Mouse (Mus musculus): ENCODE measurements around the gene Kif21b. TPM values are rescaled to one million over a fixed set of nuclear protein-coding genes. Genes with fewer than 3 reads are reported as not detected.

The Kif21b gene
- polyA plus RNA-seq, 1 experiment from 2014 or later = 2.2 TPM

GRCm38 (mm10) chr1:136104741-136105140 is 26.4 kb upstream of the Kif21b start:
- H3K4me2 ChIP-seq (replicated peaks; ENCODE audit: low read depth, low read length) = no peak overlapping the region
- 31% methylated on average over 4 of the region's 4 CpGs for WGBS
- H3K27ac ChIP-seq (ENCODE audit: low read length) = no peak overlapping the region
- 0 out of 2 replicates have a peak, but pooled peaks cover 7% of the 10 kb centered on the region for H3K4me1 ChIP-seq (ENCODE audit: insufficient read depth, low read length)
- no peak overlapping the region for H3K4me3 ChIP-seq (ENCODE audit: low read length)
- H3K27me3 ChIP-seq (ENCODE audit: insufficient read depth, low read length) = no peaks in the 10 kb centered on the region
- no peak for ATAC-seq (ENCODE audit: low FRiP score, low TSS enrichment)
- no peaks in the 10 kb centered on the region for H3K9me3 ChIP-seq (ENCODE audit: low read length)
- no peaks in the 10 kb centered on the region for H3K36me3 ChIP-seq (ENCODE audit: insufficient read depth, low read length)
- H3K9ac ChIP-seq (replicated peaks; ENCODE audit: low read length) = no peak overlapping the region

GRCm38 (mm10) chr1:136109464-136109863 is 21.7 kb upstream of the Kif21b start:
- 79% methylated on average over 2 of the region's 2 CpGs for WGBS
- Histone ChIP-seq H3K36me3 (ENCODE audit: insufficient read depth, low read length) (no peaks in the 10 kb centered on the region), H3K27me3 (ENCODE audit: insufficient read depth, low read length) (no peaks in the 10 kb centered on the region), H3K4me1 (ENCODE audit: insufficient read depth, low read length) (0 out of 2 replicates have a peak, but pooled peaks cover 7% of the 10 kb centered on the region), H3K27ac (ENCODE audit: low read length) (no peak overlapping the region), H3K9ac (replicated peaks; ENCODE audit: low read length) (no peak overlapping the region), H3K4me3 (ENCODE audit: low read length) (no peak overlapping the region), H3K9me3 (ENCODE audit: low read length) (no peaks in the 10 kb centered on the region), H3K4me2 (replicated peaks; ENCODE audit: low read depth, low read length) (no peak overlapping the region)
- no peak for ATAC-seq (ENCODE audit: low FRiP score, low TSS enrichment)

GRCm38 (mm10) chr1:136116183-136116582 is 15.0 kb upstream of the Kif21b start:
- H3K27ac ChIP-seq (ENCODE audit: low read length) = no peak overlapping the region
- no peak overlapping the region for H3K9ac ChIP-seq (replicated peaks; ENCODE audit: low read length)
- H3K4me1 ChIP-seq (ENCODE audit: insufficient read depth, low read length) = peaks cover 2% of the 10 kb centered on the region; the same call in 1 of the 2 replicates
- 25% methylated on average over 3 of the region's 3 CpGs for WGBS
- H3K4me3 ChIP-seq (ENCODE audit: low read length) = no peak overlapping the region
- ATAC-seq (ENCODE audit: low FRiP score, low TSS enrichment) = no peak
- H3K4me2 ChIP-seq (replicated peaks; ENCODE audit: low read depth, low read length) = no peak overlapping the region
- no peaks in the 10 kb centered on the region for H3K9me3 ChIP-seq (ENCODE audit: low read length)
- no peaks in the 10 kb centered on the region for H3K27me3 ChIP-seq (ENCODE audit: insufficient read depth, low read length)
- no peaks in the 10 kb centered on the region for H3K36me3 ChIP-seq (ENCODE audit: insufficient read depth, low read length)

- Histone ChIP-seq H3K27ac (ENCODE audit: low read length) (no peak overlapping the region), H3K4me3 (ENCODE audit: low read length) (no peak overlapping the region), H3K36me3 (ENCODE audit: insufficient read depth, low read length) (no peaks in the 10 kb centered on the region), H3K9me3 (ENCODE audit: low read length) (no peaks in the 10 kb centered on the region), H3K4me1 (ENCODE audit: insufficient read depth, low read length) (peaks cover 2% of the 10 kb centered on the region; the same call in 1 of the 2 replicates), H3K9ac (replicated peaks; ENCODE audit: low read length) (no peak overlapping the region), H3K4me2 (replicated peaks; ENCODE audit: low read depth, low read length) (no peak overlapping the region), H3K27me3 (ENCODE audit: insufficient read depth, low read length) (no peaks in the 10 kb centered on the region)
- ATAC-seq (ENCODE audit: low FRiP score, low TSS enrichment) = no peak
- 86% methylated on average over 9 of the region's 9 CpGs for whole genome bisulfite sequencing
These were observed 14.1 kb upstream of the Kif21b start for GRCm38 (mm10) chr1:136117069-136117468.

- WGBS = 29% methylated on average over 8 of the region's 8 CpGs
- H3K4me2 ChIP-seq (replicated peaks; ENCODE audit: low read depth, low read length) = no peak overlapping the region
- no peaks in the 10 kb centered on the region for H3K27me3 ChIP-seq (ENCODE audit: insufficient read depth, low read length)
- no peak overlapping the region for H3K9ac ChIP-seq (replicated peaks; ENCODE audit: low read length)
- no peaks in the 10 kb centered on the region for H3K9me3 ChIP-seq (ENCODE audit: low read length)
- H3K4me1 ChIP-seq (ENCODE audit: insufficient read depth, low read length) = peaks cover 2% of the 10 kb centered on the region; the same call in 1 of the 2 replicates
- H3K4me3 ChIP-seq (ENCODE audit: low read length) = no peak overlapping the region
- ATAC-seq (ENCODE audit: low FRiP score, low TSS enrichment) = no peak
- no peaks in the 10 kb centered on the region for H3K36me3 ChIP-seq (ENCODE audit: insufficient read depth, low read length)
- no peak overlapping the region for H3K27ac ChIP-seq (ENCODE audit: low read length)
These were observed 12.3 kb upstream of the Kif21b start for GRCm38 (mm10) chr1:136118875-136119274.

- Histone ChIP-seq H3K9me3 (ENCODE audit: low read length) (no peaks in the 10 kb centered on the region), H3K4me2 (replicated peaks; ENCODE audit: low read depth, low read length) (no peak overlapping the region), H3K9ac (replicated peaks; ENCODE audit: low read length) (no peak overlapping the region), H3K4me1 (ENCODE audit: insufficient read depth, low read length) (peaks cover 2% of the 10 kb centered on the region; the same call in 1 of the 2 replicates), H3K27me3 (ENCODE audit: insufficient read depth, low read length) (no peaks in the 10 kb centered on the region), H3K4me3 (ENCODE audit: low read length) (no peak overlapping the region), H3K36me3 (ENCODE audit: insufficient read depth, low read length) (no peaks in the 10 kb centered on the region), H3K27ac (ENCODE audit: low read length) (no peak overlapping the region)
- ATAC-seq (ENCODE audit: low FRiP score, low TSS enrichment) = no peak
- 76% methylated on average over 7 of the region's 7 CpGs for WGBS
These were observed 11.5 kb upstream of the Kif21b start for GRCm38 (mm10) chr1:136119571-136120262.

- Histone ChIP-seq H3K4me2 (replicated peaks; ENCODE audit: low read depth, low read length) (no peak overlapping the region), H3K27me3 (ENCODE audit: insufficient read depth, low read length) (no peaks in the 10 kb centered on the region), H3K9me3 (ENCODE audit: low read length) (no peaks in the 10 kb centered on the region), H3K27ac (ENCODE audit: low read length) (no peak overlapping the region), H3K36me3 (ENCODE audit: insufficient read depth, low read length) (no peaks in the 10 kb centered on the region), H3K4me3 (ENCODE audit: low read length) (no peak overlapping the region), H3K9ac (replicated peaks; ENCODE audit: low read length) (no peak overlapping the region), H3K4me1 (ENCODE audit: insufficient read depth, low read length) (peaks cover 2% of the 10 kb centered on the region; the same call in 1 of the 2 replicates)
- WGBS = 55% methylated on average over 1 of the region's 1 CpGs
- no peak for ATAC-seq (ENCODE audit: low FRiP score, low TSS enrichment)
These were observed 11.0 kb upstream of the Kif21b start for GRCm38 (mm10) chr1:136120263-136120603.

GRCm38 (mm10) chr1:136120785-136121184 is 10.4 kb upstream of the Kif21b start:
- Histone ChIP-seq H3K9me3 (ENCODE audit: low read length) (no peaks in the 10 kb centered on the region), H3K4me3 (ENCODE audit: low read length) (no peak overlapping the region), H3K9ac (replicated peaks; ENCODE audit: low read length) (no peak overlapping the region), H3K4me1 (ENCODE audit: insufficient read depth, low read length) (peaks cover 2% of the 10 kb centered on the region; the same call in 1 of the 2 replicates), H3K27me3 (ENCODE audit: insufficient read depth, low read length) (no peaks in the 10 kb centered on the region), H3K4me2 (replicated peaks; ENCODE audit: low read depth, low read length) (no peak overlapping the region), H3K36me3 (ENCODE audit: insufficient read depth, low read length) (no peaks in the 10 kb centered on the region), H3K27ac (ENCODE audit: low read length) (no peak overlapping the region)
- ATAC-seq (ENCODE audit: low FRiP score, low TSS enrichment) = no peak
- WGBS = 57% methylated on average over 6 of the region's 6 CpGs

- Histone ChIP-seq H3K4me2 (replicated peaks; ENCODE audit: low read depth, low read length) (no peak overlapping the region), H3K4me3 (ENCODE audit: low read length) (no peak overlapping the region), H3K9ac (replicated peaks; ENCODE audit: low read length) (no peak overlapping the region), H3K27me3 (ENCODE audit: insufficient read depth, low read length) (no peaks in the 10 kb centered on the region), H3K27ac (ENCODE audit: low read length) (no peak overlapping the region), H3K4me1 (ENCODE audit: insufficient read depth, low read length) (peaks cover 7% of the 10 kb centered on the region; the same call in 1 of the 2 replicates), H3K36me3 (ENCODE audit: insufficient read depth, low read length) (no peaks in the 10 kb centered on the region), H3K9me3 (ENCODE audit: low read length) (no peaks in the 10 kb centered on the region)
- no peak for ATAC-seq (ENCODE audit: low FRiP score, low TSS enrichment)
- WGBS = 86% methylated on average over 8 of the region's 8 CpGs
These were observed 9.2 kb upstream of the Kif21b start for GRCm38 (mm10) chr1:136122030-136122429.

GRCm38 (mm10) chr1:136126159-136126765 is 4.9 kb upstream of the Kif21b start:
- ATAC-seq (ENCODE audit: low FRiP score, low TSS enrichment) = no peak
- Histone ChIP-seq H3K9me3 (ENCODE audit: low read length) (no peaks in the 10 kb centered on the region), H3K27ac (ENCODE audit: low read length) (no peak overlapping the region), H3K4me2 (replicated peaks; ENCODE audit: low read depth, low read length) (no peak overlapping the region), H3K27me3 (ENCODE audit: insufficient read depth, low read length) (no peaks in the 10 kb centered on the region), H3K36me3 (ENCODE audit: insufficient read depth, low read length) (no peaks in the 10 kb centered on the region), H3K4me1 (ENCODE audit: insufficient read depth, low read length) (peaks cover 30% of the 10 kb centered on the region), H3K4me3 (ENCODE audit: low read length) (no peak overlapping the region), H3K9ac (replicated peaks; ENCODE audit: low read length) (no peak overlapping the region)
- WGBS = 74% methylated on average over 10 of the region's 10 CpGs
